Mouse (Mus musculus): Measurements from ENCODE around the gene Foxo1.
A peak's percentile ranks its signal among the peaks of the same experiment; 100 is the strongest.

DNA sequence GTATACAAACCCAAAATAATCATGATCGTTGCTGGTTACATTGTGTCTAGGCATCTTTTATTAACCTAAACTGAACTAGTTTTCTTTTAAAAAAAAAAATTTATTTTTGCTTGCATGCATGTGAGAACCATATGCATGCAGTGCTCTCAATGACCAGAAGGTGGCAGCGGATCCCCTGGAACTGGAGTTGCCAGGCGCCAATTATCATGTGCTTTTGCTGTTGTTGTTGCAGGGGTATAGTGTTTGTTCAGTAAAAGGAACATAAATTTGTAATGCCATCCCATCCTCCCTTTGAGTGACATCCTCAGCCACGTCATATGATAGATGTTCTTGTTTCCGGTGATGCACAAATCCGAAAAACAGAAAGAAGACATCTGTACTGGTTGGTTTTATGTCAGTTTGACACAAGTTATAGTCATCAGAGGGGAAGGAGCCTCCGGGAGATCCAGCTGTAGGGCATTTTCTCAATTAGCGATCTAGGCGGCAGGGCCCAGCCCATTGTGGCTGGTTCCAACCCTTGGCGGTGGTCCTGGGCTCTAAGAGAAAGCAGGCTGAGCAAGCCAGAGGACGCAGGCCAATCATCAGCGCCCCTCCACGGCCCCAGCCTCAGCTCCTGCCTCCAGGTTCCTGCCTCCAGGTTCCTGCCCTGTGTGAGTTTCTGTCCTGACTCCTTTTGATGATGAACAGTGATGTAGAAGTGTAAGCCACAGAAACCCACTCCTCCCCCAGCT is 5.5 kb upstream of the Foxo1 start:
- TF ChIP-seq CTCF (IDR thresholded peaks at IDR 0.05; ENCODE audit: borderline replicate concordance, insufficient read depth, low read length): peak; percentile 81
- TF ChIP-seq POLR2A (IDR thresholded peaks at IDR 0.05; ENCODE audit: low read depth, low read length): no peak

Measured in embryonic fibroblast, embryonic 13.5 days (primary cell).